Mouse (Mus musculus) right cerebral cortex, postnatal 10 days (tissue): Measurements from ENCODE around the gene Sema3d.

Source experiments
- DNase-seq, 2 experiments: peaks; one replicate each; pipeline ENCODE4 v3.0.0; 2021; ENCODE audit warnings: low spot score in 2 of 2

Gene Sema3d

DNA sequence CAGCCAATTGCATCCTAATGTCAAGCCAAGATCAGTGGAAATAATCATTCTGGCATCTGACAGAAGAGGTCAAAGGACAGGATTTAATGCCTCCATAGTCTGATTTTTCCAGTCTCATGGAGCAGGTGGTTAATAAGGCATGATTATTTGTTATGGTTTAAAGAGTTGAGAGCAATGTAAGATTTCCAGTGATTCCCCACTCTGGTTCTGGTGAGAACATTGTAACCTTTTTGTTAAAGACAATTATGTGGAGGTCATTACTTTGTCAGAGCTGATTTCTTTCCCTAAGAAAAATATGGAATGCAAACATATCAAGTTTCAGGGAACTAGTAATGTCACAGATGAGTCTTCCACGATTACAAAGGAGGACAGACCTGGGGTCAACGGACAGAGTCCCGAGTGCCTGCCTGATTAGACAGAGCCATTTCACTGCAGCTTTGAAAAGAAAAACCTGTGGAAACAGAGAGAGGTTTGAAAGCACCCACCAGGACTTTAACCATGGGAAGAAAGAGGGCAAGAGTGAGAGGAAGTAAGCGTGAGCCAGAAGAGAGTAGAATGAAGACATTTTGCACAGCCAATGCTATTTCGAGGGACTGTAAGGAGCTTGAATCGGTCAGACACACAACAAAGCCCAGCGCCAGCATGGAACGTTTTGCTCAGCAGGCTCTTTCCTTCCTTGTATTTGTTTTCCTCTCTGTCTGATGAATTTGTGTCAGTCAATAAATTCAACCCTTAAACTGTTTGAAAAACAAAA, 251.2 kb downstream of the Sema3d start:
- no peak for DNase-seq

DNA sequence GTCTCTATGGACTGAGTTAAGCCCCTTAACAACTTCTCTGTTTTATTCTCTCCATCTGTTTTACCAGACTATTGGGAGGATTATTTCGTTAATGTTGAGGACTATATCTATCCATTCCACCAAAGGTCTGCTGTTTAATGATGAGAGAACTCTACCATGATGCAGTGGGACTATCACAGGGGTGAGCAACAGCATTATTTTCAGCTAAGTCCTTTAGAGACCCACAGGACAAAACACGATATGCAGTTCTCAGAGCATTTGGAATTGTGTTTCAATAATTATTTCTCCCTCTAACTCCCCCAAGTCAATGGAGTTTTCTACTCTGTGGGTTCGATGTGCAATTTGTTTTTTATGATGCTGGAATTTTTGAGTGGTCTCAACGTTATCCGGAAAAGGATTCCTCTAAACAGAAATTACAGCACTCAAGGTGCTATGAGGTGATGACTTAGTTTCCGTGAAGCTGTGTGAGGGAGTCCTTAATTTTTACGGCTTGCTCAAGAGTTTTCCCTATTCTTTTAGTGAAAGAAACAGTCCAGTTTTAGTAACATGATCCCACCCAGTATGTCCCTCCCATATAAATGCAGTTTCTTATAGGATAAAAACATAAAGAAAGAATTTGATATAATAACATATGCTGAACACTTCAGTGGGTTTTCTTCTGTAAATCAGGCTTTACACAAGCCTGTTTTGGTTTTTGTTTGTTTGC, 254.7 kb downstream of the Sema3d start:
- no peak for DNase-seq
